Mouse (Mus musculus) cerebellum, adult (tissue): Measurements from ENCODE around the gene Pak1ip1.

Experiments used
- ATAC-seq: cut with Nextera tagmentation; 2 replicates; pipeline ENCODE4 v1.9.2; 2017; ENCODE audit warnings: mild to moderate bottlenecking, moderate library complexity, mixed read lengths; ENCODE audit not compliant: insufficient number of reproducible peaks, low FRiP score, low TSS enrichment

The Pak1ip1 gene

DNA sequence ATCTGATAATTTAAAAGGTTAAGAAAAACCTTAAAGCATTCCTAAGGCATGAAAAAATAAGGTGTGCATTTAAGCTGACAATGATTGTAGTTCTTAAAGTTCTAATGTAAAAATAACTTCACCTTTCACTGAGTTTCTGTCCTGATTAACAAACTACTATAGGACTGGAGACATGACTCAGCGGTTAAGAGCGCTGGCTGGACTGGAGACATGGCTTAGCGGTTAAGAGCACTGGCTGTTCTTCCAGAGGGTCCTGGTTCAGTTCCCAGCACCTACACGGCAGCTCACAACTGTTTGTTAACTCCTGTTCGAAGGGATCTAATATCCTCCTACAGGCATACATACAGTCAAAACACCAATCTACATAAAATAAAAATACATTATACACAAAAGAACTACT lies 1.2 kb downstream of the Pak1ip1 start:
- ATAC-seq: no peak

DNA sequence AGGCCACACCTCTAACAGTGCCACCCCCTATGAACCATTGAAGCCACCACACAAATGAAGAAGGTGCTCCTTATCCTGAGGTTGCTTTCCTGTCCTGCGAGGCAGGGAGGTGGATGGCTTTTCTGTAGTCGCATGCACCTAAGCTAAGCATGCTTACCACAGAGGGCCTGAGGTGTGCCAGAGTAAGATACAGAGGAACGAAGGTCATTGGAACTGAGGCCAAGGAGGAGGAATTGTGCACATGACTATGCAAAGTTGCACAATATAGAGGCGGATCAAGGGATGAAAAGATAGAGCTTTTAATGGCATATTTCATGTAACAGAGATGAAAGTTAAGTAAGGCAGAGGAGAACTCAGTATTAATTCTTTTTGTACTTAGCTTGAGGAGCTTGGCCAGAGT lies 5.4 kb downstream of the Pak1ip1 start:
- no peak for ATAC-seq

DNA sequence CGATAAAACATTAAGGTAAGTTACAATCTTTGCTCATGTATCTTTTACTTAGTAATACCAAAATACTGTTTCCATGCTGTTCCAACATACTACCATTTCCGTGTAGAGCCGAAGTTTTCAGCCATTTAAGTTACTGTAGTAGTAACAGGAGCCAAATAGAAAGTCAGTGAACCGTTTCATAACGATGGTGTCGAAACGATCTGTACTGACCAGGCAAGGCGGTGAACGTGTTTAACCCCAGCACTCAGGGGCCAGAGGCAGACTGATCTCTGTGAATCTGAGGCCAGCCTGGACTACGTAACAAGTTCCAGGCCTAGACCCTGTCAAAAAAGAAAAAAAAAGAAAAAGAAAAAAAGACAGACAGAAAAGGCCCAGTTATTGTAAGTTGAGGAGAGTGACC lies 7.4 kb downstream of the Pak1ip1 start:
- no peak for ATAC-seq

DNA sequence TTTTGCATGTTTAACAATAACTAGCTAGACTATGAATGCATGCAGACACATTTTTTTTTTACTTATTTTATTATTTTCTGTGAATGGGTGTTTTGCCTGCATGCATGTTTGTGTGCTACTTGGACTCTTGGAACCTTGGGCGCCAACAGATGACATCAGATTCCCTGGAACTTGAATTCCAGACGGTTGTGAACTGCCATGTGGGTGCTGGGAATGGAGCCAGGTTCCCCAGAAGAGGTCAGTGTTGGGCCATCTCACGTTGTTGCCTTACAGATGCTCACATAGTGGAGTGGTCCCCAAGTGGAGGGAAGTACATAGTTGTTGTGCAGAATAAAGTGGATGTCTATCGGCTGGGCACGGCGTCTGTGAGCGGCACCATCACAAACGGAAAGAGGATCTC lies 8.1 kb downstream of the Pak1ip1 start:
- ATAC-seq: no peak

DNA sequence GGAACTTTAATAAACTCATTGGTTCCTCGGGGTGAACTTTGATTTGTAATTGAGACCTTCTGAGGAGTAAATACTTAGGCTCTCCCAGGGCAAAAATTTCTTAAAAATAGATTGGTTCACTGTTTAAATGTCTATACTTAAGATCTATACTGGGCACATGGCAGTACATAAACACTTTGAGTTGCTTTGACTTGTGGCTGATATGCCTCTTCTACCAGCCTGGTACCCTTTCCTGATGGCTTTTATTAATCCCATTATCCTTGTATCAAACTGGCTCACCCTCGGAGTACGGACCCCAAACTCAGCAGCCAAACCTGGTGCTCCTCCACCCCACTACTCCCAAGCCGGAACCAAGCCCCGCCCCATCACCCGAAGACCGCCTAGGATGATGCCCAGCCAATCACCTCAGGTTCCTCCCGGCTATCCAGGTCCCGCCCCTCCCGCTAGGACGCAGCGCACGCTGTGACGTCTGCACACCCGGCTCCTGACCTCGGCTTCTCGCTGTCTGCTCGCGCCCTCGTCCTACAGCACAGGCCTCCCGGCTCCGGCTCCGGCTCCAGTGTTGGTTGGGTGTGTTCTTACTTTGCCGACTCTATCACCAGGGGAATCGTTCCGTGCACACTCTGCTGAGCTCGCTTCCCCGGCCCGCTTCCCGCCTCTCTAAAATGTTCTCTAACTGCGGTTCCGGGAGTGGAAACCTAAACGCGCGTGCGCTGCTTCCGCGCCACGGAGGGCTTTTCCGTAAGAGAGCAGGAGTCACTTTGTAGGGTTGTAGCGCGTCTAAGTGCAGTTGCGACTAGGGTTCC lies 15.2 kb downstream of the Pak1ip1 start, which contains the start of gene Tmem14c:
TSS of gene Tmem14c (plus strand) at position 464 of the 806 bp plus-strand sequence.
- peak; percentile 97 for ATAC-seq

DNA sequence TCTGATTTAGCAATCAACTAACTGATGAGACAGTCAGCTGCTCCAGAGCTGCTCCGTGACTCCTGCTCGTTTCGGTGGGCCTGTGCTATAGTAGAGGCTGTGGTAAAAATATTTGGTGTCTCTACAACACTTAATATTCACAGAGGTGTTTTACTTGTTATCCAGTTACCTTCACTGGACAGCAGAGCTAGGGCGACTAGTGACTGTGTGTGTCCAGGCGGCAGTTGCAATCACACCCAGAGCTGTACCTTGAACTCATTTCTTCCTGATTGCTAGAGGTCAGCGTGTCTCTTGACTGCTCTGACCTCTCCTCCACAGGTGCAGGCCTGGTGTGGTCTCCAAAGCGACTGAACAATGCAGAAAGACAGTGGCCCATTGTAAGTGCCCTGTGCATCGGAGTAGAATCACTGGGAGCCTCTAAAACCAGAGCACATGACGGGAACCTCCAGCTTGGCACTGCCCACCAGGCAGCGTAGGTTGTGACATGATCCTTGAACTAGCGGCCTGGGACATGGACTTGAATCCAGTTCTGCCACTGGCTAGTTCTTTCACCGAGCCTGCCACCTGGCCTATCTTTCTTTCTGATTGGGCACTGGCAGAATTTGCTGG lies 16.1 kb downstream of the Pak1ip1 start:
- ATAC-seq: no peak

DNA sequence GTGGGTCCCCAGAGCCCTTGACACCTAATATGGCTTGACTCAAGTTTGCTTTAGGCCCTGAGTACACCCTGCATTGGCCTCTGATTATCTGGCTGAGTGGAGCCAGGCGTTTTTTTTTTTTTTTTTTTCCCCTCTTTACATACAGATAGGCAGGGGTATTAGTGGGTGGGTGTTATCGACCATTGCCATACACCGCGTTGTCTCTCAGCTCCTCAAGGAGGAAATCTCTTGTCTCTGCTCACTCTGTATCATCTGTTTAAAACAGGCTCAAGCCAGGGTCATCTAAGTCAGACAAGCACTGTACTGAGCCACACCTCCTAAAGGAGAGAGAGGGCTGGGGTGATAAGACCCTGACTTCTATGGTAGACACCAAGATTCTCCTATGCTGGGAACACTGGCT lies 17.0 kb downstream of the Pak1ip1 start:
- ATAC-seq: no peak

DNA sequence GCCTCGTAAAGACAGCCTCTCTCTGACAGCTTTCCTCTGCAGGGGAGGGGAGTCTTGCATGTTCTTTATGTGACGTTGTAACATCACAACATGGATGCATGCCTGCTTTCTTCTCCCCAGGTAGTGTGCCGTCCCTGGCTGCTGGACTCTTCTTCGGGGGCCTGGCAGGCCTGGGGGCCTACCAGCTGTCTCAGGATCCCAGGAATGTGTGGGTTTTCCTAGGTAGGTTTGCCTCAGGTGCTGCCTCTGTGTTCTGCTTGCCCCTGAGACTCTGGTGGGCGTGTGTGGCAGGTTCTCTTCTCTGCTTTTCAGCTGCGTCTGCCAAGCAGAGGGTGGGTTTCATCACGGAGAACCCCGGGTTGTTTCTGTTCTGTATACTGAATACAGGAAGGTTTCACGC lies 17.4 kb downstream of the Pak1ip1 start:
- ATAC-seq: no peak

DNA sequence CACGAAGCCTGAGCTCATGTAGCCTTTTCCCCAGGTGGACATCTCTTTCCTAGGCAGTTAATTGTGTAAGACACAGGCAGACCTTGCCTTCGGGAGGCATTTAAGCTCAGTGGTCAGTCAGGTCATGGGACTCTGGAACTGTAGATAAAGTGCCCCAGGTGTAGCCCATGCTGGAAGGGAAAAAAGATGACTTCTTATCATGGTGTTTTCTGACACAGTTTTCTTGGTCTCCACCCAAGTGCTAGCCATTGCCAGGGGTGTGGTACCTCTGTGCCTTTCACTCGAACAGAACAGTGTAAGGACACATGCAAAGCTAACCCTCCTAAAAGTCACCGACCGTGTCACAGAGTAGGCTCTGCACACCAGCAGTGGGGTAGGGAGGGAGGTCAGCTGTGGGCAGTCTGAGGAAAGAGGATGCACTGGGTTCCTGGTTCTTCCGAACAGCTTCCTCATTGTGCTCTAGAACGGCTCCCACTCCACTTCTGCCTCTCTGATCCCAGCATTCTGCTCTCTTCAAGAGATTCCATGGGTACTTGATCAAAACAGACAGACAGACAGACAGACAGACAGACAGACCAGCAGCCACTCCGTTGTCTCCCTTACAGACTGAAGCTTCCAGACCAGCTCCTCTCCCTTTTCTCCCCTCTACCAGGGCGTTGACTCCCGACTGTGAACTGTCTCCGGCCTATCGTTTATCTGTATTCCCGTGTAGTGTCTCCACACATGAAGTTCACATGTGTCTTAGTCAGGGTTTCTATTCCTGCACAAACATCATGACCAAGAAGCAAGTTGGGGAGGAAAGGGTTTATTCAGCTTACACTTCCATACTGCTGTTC lies 18.2 kb downstream of the Pak1ip1 start:
- no peak for ATAC-seq

DNA sequence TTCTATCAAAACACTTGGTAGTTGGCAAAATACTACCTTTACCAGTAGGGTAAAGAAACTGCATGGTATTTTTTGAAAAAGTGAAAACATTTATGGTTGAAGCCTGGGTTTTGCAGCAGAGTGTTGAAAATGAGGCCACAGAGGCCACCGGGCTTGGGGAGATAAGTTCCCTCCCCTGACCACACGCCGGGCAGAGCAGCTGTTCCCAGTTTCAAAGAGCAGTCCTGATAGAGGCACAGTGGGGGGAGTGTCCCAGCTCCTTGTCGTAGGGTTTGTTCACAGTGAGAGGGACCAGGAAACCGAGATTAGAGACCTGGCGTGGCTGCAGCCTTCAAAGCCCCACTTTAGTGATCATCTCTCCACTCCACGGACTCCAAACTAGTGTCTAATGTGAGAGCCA lies 19.7 kb downstream of the Pak1ip1 start:
- ATAC-seq: no peak

DNA sequence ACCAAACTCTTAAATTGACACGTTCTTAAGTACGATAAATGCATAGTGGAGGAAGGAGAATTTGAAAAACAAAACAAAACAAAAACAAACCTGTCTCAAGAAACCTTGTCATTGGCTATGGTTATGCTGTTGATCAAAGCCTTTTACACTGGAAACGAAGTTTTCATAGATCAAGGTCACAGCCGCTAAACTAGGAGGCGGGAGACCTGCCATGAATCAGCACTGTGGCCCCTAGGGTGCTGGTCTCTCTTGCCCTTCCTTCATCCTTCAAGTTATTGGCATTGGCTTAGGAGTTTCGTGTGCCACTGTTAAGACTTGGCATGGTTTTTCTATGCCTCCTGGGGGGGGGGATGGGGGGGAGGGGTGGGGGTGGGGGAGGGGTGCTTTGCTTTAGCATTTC lies 20.8 kb downstream of the Pak1ip1 start:
- no peak for ATAC-seq

DNA sequence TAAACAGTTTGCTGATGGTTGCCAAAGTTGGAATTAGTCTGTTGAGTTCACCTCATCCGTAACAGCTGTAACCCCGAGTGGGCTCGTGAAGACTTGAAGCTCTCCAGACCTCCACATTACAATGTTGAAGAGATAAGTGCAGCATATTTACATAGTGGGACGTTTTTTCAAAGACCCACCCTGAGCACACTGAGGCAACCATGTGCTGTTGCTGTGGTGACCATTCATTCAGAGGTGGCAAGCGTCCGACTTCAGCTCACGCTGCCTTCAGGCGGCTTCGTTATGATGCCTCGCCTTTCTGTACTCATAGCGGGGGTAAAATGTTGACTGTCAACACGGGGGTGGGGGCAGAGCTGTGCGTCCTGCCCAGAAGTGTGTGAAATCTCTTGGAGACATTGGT lies 21.3 kb downstream of the Pak1ip1 start:
- no peak for ATAC-seq

DNA sequence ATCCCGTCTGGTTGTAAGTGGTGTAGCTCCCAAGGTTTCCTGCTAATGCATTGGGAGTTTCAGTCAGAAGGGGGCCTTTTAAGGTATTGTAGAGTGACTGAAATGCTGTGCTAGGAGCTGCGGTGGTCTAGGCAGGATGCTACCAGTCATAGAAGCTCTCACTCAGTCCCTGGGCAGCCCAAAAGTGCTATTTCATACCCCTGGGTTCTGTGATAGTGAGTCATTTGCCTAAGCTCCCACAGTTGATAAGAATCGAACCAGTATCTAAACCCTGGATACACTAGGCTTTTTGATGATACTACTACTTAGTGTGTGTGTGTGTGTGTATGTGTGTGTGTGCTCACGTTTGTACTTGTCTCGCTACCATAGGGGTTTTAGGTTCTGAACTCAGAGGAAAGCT lies 29.3 kb downstream of the Pak1ip1 start:
- no peak for ATAC-seq

DNA sequence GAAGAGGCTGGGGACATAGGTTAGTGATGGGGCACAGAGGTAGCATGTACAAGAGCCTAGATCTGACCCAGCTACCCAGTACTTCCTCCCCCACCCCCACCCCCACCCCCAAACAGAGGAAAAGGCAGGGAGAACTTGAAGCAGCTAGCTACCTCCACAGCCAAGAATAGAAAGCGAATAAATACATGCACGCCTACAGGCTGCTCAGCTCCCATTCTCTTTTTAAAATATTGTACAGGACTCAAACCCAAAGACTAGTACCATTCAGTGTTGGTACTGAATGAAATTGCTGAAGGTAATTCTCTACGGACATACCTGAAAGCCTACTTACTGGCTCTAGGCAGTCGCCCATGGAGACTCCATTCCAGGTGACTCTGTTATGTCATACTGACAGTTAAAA lies 41.7 kb downstream of the Pak1ip1 start:
- no peak for ATAC-seq

DNA sequence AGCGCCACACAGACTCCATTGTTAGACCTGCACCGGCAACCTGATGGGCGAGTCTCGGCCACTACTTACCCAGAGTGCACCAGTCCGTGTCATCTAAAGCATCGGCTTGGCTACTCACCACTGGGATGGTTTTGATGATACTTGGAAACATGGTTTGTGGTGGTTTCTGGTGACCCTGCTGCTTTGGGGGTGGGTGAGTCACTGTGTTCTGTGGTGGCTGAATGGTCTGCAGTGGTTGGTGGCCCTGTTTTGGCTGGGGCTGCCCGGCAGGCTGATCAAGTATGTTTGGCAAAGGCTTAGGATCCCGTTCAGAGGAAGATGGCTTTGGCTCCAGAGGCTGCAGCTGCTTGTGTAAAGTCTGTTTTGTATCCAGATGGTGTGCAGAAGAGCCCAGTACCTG lies 45.1 kb downstream of the Pak1ip1 start:
- no peak for ATAC-seq

DNA sequence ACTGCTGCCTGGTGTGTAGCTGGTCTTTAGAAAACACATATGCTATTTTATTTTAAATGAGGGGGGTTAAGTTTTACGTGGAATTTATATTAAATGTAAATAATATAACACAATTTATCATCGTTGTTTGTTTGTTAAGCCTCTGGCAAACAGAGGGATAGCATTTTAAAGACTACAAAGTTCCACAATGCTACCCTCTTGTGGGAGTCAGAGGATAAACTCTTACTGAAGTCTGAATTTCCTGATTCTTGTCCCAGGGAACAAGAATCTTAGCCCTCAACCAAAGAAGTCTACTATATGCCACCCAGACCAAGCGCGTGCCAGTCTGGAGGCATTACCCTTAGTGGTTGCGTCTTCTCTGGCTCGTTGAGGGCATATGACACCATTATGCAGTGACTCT lies 46.5 kb downstream of the Pak1ip1 start:
- no peak for ATAC-seq

DNA sequence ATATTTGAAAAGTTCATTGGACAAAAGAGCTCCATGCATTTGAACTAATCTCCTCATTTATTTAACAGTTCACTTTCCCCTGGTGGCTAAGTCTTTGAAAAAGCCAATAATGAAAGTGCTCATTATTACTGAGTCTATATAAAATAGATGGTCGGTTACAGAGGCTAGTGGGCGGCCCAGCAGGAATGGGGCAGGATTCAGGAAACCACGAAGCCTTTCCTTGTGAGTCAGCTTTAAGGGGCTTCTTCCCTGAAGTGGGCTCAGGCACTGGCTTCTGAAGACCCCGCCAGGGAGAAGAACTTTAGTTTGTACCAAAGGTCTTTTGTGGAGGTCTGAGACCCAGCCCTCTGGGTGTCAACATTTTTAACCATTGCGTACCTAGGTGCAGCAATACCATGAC lies 51.1 kb downstream of the Pak1ip1 start:
- no peak for ATAC-seq
